Mouse (Mus musculus): ENCODE data around the gene A830018L16Rik.

Gene A830018L16Rik

GRCm38 (mm10) chr1:11413894-11414556, at the start of gene A830018L16Rik:
A830018L16Rik (plus strand) TSS chr1:11414105.
- in situ Hi-C loops (cut with MseI, MboI): no loop called here

GRCm38 (mm10) chr1:11385846-11386245, 28.1 kb upstream of the A830018L16Rik start:
- in situ Hi-C loops (cut with MseI, MboI): no loop called here

GRCm38 (mm10) chr1:11395408-11395807, 18.5 kb upstream of the A830018L16Rik start:
- in situ Hi-C loops (cut with MseI, MboI): no loop called here

GRCm38 (mm10) chr1:11395996-11396736, 17.7 kb upstream of the A830018L16Rik start:
- in situ Hi-C loops (cut with MseI, MboI): no loop called here

GRCm38 (mm10) chr1:11401159-11401558, 12.7 kb upstream of the A830018L16Rik start:
- in situ Hi-C loops (cut with MseI, MboI): no loop called here

- in situ Hi-C loops (cut with MseI, MboI): no loop called here
Measured at GRCm38 (mm10) chr1:11405527-11405926, 8.4 kb upstream of the A830018L16Rik start.

GRCm38 (mm10) chr1:11406026-11406425, 7.9 kb upstream of the A830018L16Rik start:
- in situ Hi-C loops (cut with MseI, MboI): no loop called here

GRCm38 (mm10) chr1:11414560-11414959, 655 bp downstream of the A830018L16Rik start:
- in situ Hi-C loops (cut with MseI, MboI): no loop called here

GRCm38 (mm10) chr1:11427310-11427709, 13.4 kb downstream of the A830018L16Rik start:
- in situ Hi-C loops (cut with MseI, MboI): no loop called here

- in situ Hi-C loops (cut with MseI, MboI): no loop called here
Measured at GRCm38 (mm10) chr1:11458353-11458752, 44.4 kb downstream of the A830018L16Rik start.

GRCm38 (mm10) chr1:11466325-11466724, 52.4 kb downstream of the A830018L16Rik start:
- in situ Hi-C loops (cut with MseI, MboI): no loop called here

GRCm38 (mm10) chr1:11467065-11467643, 53.2 kb downstream of the A830018L16Rik start:
- in situ Hi-C loops (cut with MseI, MboI): no loop called here

GRCm38 (mm10) chr1:11492936-11493335, 79.0 kb downstream of the A830018L16Rik start:
- in situ Hi-C loops (cut with MseI, MboI): no loop called here

GRCm38 (mm10) chr1:11501556-11501955, 87.7 kb downstream of the A830018L16Rik start:
- in situ Hi-C loops (cut with MseI, MboI): no loop called here

GRCm38 (mm10) chr1:11549810-11550209, 135.9 kb downstream of the A830018L16Rik start:
- in situ Hi-C loops (cut with MseI, MboI): loop anchor here in 1 of 2 experiments (25.0 kb wide), 1 partner anchor 313 kb away; no protein-coding TSS in a partner anchor

GRCm38 (mm10) chr1:11565309-11565708, 151.4 kb downstream of the A830018L16Rik start:
- in situ Hi-C loops (cut with MseI, MboI): loop anchor here in 1 of 2 experiments (25.0 kb wide), 1 partner anchor 328 kb away; no protein-coding TSS in a partner anchor

GRCm38 (mm10) chr1:11566730-11567129, 152.8 kb downstream of the A830018L16Rik start:
- in situ Hi-C loops (cut with MseI, MboI): loop anchor here in 1 of 2 experiments (25.0 kb wide), 1 partner anchor 329 kb away; no protein-coding TSS in a partner anchor

- in situ Hi-C loops (cut with MseI, MboI): loop anchor here in 1 of 2 experiments (25.0 kb wide), 1 partner anchor 330 kb away; no protein-coding TSS in a partner anchor
Measured at GRCm38 (mm10) chr1:11567300-11567885, 153.5 kb downstream of the A830018L16Rik start.

GRCm38 (mm10) chr1:11570274-11570673, 156.4 kb downstream of the A830018L16Rik start:
- in situ Hi-C loops (cut with MseI, MboI): loop anchor here in 1 of 2 experiments (25.0 kb wide), 1 partner anchor 333 kb away; no protein-coding TSS in a partner anchor

- in situ Hi-C loops (cut with MseI, MboI): loop anchor here in 1 of 2 experiments (25.0 kb wide), 1 partner anchor 336 kb away; no protein-coding TSS in a partner anchor
Measured at GRCm38 (mm10) chr1:11573462-11573861, 159.6 kb downstream of the A830018L16Rik start.

- in situ Hi-C loops (cut with MseI, MboI): no loop called here
Measured at GRCm38 (mm10) chr1:11580026-11580425, 166.1 kb downstream of the A830018L16Rik start.

GRCm38 (mm10) chr1:11588305-11588704, 174.4 kb downstream of the A830018L16Rik start:
- in situ Hi-C loops (cut with MseI, MboI): no loop called here

All from mouse trophoblast stem cell (cell line).